Mouse (Mus musculus) testis, adult 2 months (tissue): ENCODE data around the gene Gm42906. TPM values are rescaled to one million over a fixed set of nuclear protein-coding genes. Genes with fewer than 3 reads are reported as not detected.

Experiments
- H3K27ac ChIP-seq: fragments of 200-500 bp; 2 replicates; pipeline ENCODE4 v1.5.1; 2012; ENCODE audit warnings: low read depth, low read length; ENCODE audit not compliant: control insufficient read depth, insufficient read depth
- H3K27me3 ChIP-seq: fragments of 200-500 bp; 2 replicates; pipeline ENCODE4 v1.6.1; 2012; ENCODE audit warnings: mild to moderate bottlenecking, low read length, moderate library complexity; ENCODE audit not compliant: control insufficient read depth, insufficient read depth
- H3K36me3 ChIP-seq: fragments of 200-500 bp; 2 replicates; pipeline ENCODE4 v1.6.1; 2012; ENCODE audit warnings: mild to moderate bottlenecking, low read length; ENCODE audit not compliant: control insufficient read depth, insufficient read depth
- H3K4me1 ChIP-seq: fragments of 200-500 bp; 2 replicates; pipeline ENCODE4 v1.6.1; 2012; ENCODE audit warnings: low read length; ENCODE audit not compliant: control insufficient read depth, insufficient read depth
- H3K4me3 ChIP-seq: fragments of 200-500 bp; 2 replicates; pipeline ENCODE4 v1.5.1; 2012; ENCODE audit warnings: low read depth, mild to moderate bottlenecking, low read length, moderate library complexity, mixed read lengths; ENCODE audit not compliant: control insufficient read depth
- CTCF ChIP-seq: fragments of 200-500 bp; IDR thresholded peaks from 2 replicates; pipeline ENCODE4 v1.5.1; 2012; ENCODE audit warnings: low read depth, mild to moderate bottlenecking, inconsistent platforms, low read length, moderate library complexity; ENCODE audit not compliant: control insufficient read depth, insufficient read depth, insufficient replicate concordance
- POLR2A ChIP-seq: fragments of 200-500 bp; IDR thresholded peaks from 2 replicates; pipeline ENCODE4 v1.6.1; 2012; ENCODE audit warnings: low read depth, mild to moderate bottlenecking, inconsistent platforms, low read length, moderate library complexity; ENCODE audit not compliant: control insufficient read depth
- polyA plus RNA-seq: library from polyadenylated mRNA; depleted of rRNA; stranded (reverse); fragments of >200 nt; gene quantifications from 2 replicates; pipeline ENCODE4 v1.2.3, GENCODE M21; 2012

Gene Gm42906
- polyA plus RNA-seq, 1 experiment: not detected

DNA sequence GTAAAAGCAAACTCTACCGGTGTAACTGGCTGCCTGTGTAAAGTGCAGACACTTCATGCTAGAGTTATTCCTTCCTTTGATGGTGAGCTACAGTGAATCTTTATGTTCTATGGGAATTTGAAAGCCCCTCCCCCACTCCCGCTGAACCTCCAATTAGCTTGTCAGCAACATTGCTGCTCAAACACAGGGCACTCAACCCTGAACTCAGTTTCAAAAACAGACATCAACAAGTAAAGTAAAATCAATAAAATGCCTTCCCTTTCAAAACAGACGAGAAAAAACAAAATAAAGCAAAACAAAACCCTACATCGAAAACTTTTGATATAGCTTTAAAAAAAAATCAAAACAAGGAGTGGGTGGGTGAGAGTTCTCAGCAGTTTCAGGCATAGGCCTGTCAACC, 273.9 kb downstream of the Gm42906 start:
- no peak overlapping the region for H3K4me3 ChIP-seq
- H3K36me3 ChIP-seq: no peaks in the 10 kb centered on the region
- H3K4me1 ChIP-seq: no peaks in the 10 kb centered on the region
- H3K27me3 ChIP-seq: no peaks in the 10 kb centered on the region
- TF ChIP-seq POLR2A (no peak), CTCF (no peak)
- H3K27ac ChIP-seq: no peak overlapping the region

DNA sequence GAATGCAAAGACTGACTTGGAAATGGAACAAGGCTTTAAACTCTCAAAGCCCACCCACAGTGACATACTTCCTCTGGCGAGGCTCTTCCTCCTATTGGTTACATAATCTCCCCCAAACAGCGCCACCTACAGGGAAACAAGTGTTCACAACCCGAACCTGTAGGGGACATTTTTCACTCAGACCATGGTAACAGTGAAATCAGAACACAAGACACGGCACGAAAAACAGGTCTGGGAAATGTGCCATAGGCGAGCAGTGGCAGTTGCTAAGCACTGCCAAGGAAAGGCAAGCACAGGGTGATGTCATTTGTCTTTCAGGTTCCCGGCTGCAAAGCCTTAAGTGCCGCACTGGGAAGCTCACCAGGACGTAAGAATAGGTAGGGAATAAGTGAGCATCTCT, 276.4 kb downstream of the Gm42906 start:
- Histone ChIP-seq H3K4me1 (no peaks in the 10 kb centered on the region), H3K36me3 (no peaks in the 10 kb centered on the region), H3K27ac (no peak overlapping the region), H3K27me3 (no peaks in the 10 kb centered on the region), H3K4me3 (no peak overlapping the region)
- TF ChIP-seq POLR2A (no peak), CTCF (no peak)

DNA sequence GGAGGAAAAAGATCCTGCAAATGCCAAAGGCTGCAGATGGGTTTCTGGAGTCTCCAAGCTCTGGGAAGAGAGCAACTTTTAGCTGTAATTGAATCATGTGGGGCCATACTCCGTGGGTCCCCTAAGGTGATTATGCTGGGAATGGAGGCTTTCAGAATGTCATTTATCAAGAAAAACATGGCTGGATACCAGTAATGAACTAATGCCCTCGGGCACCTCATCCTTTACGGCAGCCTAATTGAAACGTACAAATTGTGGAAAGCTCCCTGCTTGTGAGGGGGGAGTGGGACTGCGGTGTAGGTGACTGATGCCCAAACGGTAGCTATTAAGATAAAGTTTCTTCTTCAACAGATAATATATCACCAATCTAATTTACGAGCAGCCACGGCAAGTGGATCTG, 278.5 kb downstream of the Gm42906 start:
- TF ChIP-seq CTCF (no peak), POLR2A (no peak)
- Histone ChIP-seq H3K4me3 (no peak overlapping the region), H3K27ac (no peak overlapping the region), H3K27me3 (no peaks in the 10 kb centered on the region), H3K36me3 (no peaks in the 10 kb centered on the region), H3K4me1 (no peaks in the 10 kb centered on the region)

DNA sequence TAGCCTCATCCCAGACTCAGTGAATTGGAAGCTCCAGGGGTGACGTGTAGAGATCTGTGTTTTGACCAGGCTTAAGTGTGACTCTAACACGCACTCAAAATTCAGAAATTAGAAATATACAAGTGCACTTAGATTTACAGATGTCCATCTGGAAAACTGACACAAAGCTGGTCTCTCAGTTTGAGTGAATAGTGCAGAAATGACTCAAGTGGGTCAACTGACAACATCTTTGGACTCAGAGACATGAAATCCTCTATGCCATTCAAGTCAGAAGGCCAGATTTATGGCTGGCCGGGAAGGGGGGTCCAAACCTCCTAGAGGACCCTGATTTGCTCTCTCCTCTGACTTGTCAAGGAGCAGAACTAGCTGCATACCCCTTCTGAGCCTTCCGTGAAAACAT, 279.9 kb downstream of the Gm42906 start:
- Histone ChIP-seq H3K4me1 (no peaks in the 10 kb centered on the region), H3K27me3 (no peaks in the 10 kb centered on the region), H3K36me3 (no peaks in the 10 kb centered on the region), H3K4me3 (no peak overlapping the region), H3K27ac (no peak overlapping the region)
- TF ChIP-seq POLR2A (no peak), CTCF (no peak)

DNA sequence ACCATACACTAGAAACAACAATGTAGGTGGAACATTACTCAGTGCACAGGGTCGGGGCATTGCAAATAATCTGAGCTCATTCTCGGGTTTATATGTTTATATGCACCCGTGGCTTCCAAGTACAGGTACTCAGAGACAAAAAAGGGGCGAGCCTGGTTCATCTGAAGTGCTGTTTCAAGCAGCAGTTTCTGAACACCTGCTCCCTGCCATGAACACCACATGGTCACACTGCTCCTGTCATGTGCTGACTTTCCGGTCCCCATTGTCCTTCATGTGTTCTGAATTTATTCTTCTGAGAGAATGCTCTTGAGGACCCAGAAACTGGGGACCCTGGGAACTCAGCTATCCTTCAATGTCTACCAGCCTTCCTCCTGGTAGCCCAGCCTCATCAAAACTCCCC, 282.2 kb downstream of the Gm42906 start:
- no peak for TF ChIP-seq POLR2A
- no peak for TF ChIP-seq CTCF
- Histone ChIP-seq H3K4me3 (no peak overlapping the region), H3K27ac (no peak overlapping the region), H3K36me3 (no peaks in the 10 kb centered on the region), H3K4me1 (no peaks in the 10 kb centered on the region), H3K27me3 (no peaks in the 10 kb centered on the region)

DNA sequence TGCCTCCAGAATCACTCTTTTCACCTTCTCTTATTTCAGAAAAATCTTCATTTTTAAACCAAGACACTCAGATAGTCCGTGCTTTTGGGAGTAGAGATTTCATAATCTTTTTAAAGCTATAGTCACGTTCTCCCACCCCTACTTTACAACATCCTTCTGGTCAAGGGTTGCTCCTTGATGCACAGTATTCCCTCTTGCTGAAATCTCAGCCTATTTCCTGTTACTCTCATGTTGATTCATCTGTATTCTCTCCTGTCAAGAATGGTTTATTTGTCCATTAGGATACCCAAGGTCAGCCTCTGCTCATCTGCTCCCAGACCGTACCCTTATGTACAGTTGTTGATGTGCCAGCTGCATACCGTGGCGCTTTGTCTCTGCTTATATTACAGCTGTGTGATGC, 284.0 kb downstream of the Gm42906 start:
- H3K4me1 ChIP-seq: no peaks in the 10 kb centered on the region
- TF ChIP-seq POLR2A (no peak), CTCF (no peak)
- H3K27ac ChIP-seq: no peak overlapping the region
- no peak overlapping the region for H3K4me3 ChIP-seq
- no peaks in the 10 kb centered on the region for H3K36me3 ChIP-seq
- H3K27me3 ChIP-seq: no peaks in the 10 kb centered on the region

DNA sequence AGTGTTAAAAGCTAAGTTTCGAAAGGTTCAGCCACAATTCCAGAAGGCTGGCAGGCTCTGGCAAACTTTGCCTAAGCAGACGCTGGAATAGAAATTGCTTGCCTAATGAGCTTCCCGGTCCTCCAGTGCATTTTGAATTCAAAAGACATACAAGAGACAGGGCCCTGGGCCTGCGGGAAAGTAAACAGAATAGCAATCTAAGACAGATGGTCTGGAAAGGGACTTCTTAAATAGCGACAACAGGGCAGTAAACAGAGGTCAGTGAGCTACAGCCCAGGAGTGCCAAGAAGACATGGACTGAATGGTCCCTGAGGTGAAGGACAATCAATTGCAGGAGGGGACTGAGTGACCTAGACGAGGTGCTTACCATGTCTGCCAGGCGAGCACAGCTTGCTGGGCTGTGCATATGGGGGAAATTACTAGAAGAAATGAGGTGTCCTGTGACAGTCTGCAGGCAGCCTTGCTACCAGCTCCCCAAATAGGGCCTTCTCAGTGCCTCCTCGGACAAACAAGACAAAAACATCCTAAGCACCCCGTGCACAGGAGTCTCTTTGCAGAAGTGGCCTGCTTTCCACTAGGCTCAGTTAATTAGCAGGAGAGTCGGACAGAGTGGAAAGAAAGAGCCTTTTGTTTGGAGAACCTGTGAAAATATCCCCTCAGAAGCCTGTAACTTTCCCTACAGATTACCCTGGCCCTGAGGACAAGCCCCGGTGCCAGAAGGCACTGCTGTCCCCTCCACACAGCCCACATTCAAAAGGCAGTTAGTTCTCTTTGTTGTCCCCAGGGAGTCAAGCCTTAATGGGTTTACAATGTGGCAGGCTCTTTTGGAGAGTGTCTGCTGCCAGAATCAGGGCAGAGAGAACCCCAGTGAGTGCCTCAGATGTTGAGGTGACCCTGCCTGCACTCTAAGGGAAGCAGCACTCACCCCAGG, 285.0 kb downstream of the Gm42906 start:
- H3K27ac ChIP-seq: no peak overlapping the region
- H3K36me3 ChIP-seq: no peaks in the 10 kb centered on the region
- no peaks in the 10 kb centered on the region for H3K4me1 ChIP-seq
- H3K27me3 ChIP-seq: no peaks in the 10 kb centered on the region
- H3K4me3 ChIP-seq: no peak overlapping the region
- TF ChIP-seq POLR2A (no peak), CTCF (no peak)

DNA sequence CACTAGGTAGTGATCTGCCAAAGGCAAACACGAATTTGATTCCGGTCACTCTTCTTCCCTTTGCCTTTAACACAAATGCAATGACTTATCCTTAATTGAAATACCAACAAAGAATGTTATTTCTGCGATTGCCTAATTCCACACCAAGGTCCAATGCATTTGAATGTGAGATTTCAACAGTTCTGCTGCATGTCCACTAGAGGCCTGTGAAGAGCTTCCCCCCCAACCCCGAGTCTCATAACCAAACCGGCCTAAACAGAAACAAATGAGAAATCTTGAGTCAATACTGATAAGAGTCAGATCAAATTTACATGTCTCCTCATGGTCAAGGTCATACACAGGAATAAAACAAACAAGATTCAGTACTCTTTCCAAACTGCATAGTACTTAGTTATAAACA, 285.7 kb downstream of the Gm42906 start:
- no peak for TF ChIP-seq POLR2A
- TF ChIP-seq CTCF: no peak
- H3K4me1 ChIP-seq: no peaks in the 10 kb centered on the region
- no peak overlapping the region for H3K4me3 ChIP-seq
- H3K36me3 ChIP-seq: no peaks in the 10 kb centered on the region
- no peak overlapping the region for H3K27ac ChIP-seq
- H3K27me3 ChIP-seq: no peaks in the 10 kb centered on the region
